Mouse (Mus musculus) midbrain, embryonic 13.5 days (tissue): ENCODE measurements around the gene Mras. TPM values are rescaled to one million over a fixed set of nuclear protein-coding genes. Genes with fewer than 3 reads are reported as not detected.

Source experiments
- ATAC-seq: fragments of 200-750 bp; cut with Nextera tagmentation; 2 replicates; pipeline ENCODE4 v1.8.0; 2017; ENCODE audit warnings: mild to moderate bottlenecking, moderate TSS enrichment, moderate library complexity
- H3K27ac ChIP-seq: fragments of 300-500 bp; sonication (generic); 2 replicates; pipeline ENCODE4 v1.5.1; 2015; ENCODE audit warnings: inconsistent platforms, mild to moderate bottlenecking, moderate library complexity
- H3K27me3 ChIP-seq: fragments of 300-500 bp; sonication (generic); 2 replicates; pipeline ENCODE4 v1.6.1; 2015; ENCODE audit warnings: mild to moderate bottlenecking, inconsistent platforms
- H3K36me3 ChIP-seq: fragments of 300-500 bp; sonication (generic); 2 replicates; pipeline ENCODE4 v1.6.1; 2015; ENCODE audit warnings: mild to moderate bottlenecking, inconsistent platforms
- H3K4me1 ChIP-seq: fragments of 300-500 bp; sonication (generic); replicated peaks from 2 replicates; pipeline ENCODE4 v1.6.1; 2015; ENCODE audit warnings: inconsistent platforms
- H3K4me2 ChIP-seq: fragments of 300-500 bp; sonication (generic); replicated peaks from 2 replicates; pipeline ENCODE4 v1.6.1; 2015; ENCODE audit warnings: moderate library complexity, mild to moderate bottlenecking, inconsistent platforms
- H3K4me3 ChIP-seq: fragments of 300-500 bp; sonication (generic); replicated peaks from 2 replicates; pipeline ENCODE4 v1.5.1; 2015; ENCODE audit warnings: mild to moderate bottlenecking, inconsistent platforms
- H3K9ac ChIP-seq: fragments of 300-500 bp; sonication (generic); replicated peaks from 2 replicates; pipeline ENCODE4 v1.6.1; 2015; ENCODE audit warnings: mild to moderate bottlenecking, inconsistent platforms
- H3K9me3 ChIP-seq: fragments of 300-500 bp; sonication (generic); 2 replicates; pipeline ENCODE4 v1.6.1; 2016; ENCODE audit warnings: mild to moderate bottlenecking, inconsistent platforms
- WGBS: fragments of 180-500 bp; shearing (Covaris S2); methylation state at CpG from one replicate; pipeline ENCODE4 v1.1.7; 2015; 5-methylcytosine and 5-hydroxymethylcytosine counted together
- polyA plus RNA-seq: library from polyadenylated mRNA; unstranded; fragments of >200 nt; fragmentation: Nextera tagmentation; extraction: Ambion mirVana; gene quantifications from 2 replicates; pipeline ENCODE4 v1.2.1, GENCODE M21; 2015

The Mras gene
- polyA plus RNA-seq, 1 experiment from 2014 or later, result 43.8 TPM

DNA sequence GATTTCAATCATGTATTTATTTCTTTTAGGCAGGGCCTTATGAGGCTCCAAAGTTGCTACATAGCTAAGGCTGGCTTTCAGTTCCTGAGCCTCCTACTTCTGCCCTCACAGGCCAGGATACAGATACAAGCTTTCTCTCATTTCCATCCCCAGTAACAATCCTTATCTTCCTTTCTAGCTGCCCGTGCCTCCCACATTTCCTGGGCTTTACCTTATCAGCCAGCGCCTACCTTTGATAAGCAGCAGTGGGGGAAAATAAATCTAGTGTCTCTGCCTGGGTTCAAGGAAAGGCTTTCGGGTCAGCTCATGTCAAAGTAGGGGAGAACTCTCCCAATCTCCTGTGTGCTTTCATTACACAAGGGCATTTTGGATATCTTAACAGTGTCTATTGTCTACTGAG lies 95.6 kb downstream of the Mras start:
- no peak overlapping the region for H3K4me3 ChIP-seq
- H3K27me3 ChIP-seq, result no peaks in the 10 kb centered on the region
- no peak for ATAC-seq
- WGBS, result 87% methylated on average over 3 of the region's 3 CpGs
- no peak overlapping the region for H3K9ac ChIP-seq
- no peak overlapping the region for H3K4me2 ChIP-seq
- H3K9me3 ChIP-seq, result no peaks in the 10 kb centered on the region
- no peak overlapping the region for H3K27ac ChIP-seq
- peaks cover 4% of the 10 kb centered on the region; the same call in 1 of the 2 replicates for H3K4me1 ChIP-seq
- no peaks in the 10 kb centered on the region for H3K36me3 ChIP-seq

GRCm38 (mm10) chr9:99340126-99340525 lies 97.1 kb downstream of the Mras start:
- no peak overlapping the region for H3K27ac ChIP-seq
- no peaks in the 10 kb centered on the region for H3K36me3 ChIP-seq
- peaks cover under 1% of the 10 kb centered on the region; the same call in 1 of the 2 replicates for H3K4me1 ChIP-seq
- H3K9ac ChIP-seq, result no peak overlapping the region
- H3K27me3 ChIP-seq, result no peaks in the 10 kb centered on the region
- H3K4me3 ChIP-seq, result no peak overlapping the region
- H3K9me3 ChIP-seq, result no peaks in the 10 kb centered on the region
- no peak overlapping the region for H3K4me2 ChIP-seq
- 77% methylated on average over 12 of the region's 12 CpGs for WGBS
- ATAC-seq, result no peak

DNA sequence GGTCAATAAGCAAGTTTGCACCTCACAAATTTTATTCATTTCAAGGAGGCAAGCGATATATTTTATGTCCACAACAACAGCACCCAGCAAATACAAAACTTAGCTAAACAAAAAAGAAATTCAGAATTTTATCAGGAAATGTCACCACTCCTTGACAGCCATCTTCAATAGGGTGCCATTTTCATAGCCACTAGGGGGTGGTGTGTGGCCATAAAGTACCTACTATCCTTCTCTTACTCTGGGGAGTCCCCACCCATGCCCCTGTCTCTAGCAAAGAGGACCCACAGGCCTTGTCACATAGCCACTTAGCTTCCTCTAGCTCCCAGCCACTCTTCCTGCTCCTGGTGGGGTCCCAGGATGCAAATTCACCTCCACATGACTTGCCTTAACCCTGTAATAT lies 98.0 kb downstream of the Mras start:
- 88% methylated on average over 1 of the region's 1 CpGs for WGBS
- no peaks in the 10 kb centered on the region for H3K36me3 ChIP-seq
- no peak overlapping the region for H3K4me2 ChIP-seq
- no peak for ATAC-seq
- H3K27ac ChIP-seq, result no peak overlapping the region
- no peaks in the 10 kb centered on the region for H3K4me1 ChIP-seq
- no peaks in the 10 kb centered on the region for H3K9me3 ChIP-seq
- H3K4me3 ChIP-seq, result no peak overlapping the region
- no peaks in the 10 kb centered on the region for H3K27me3 ChIP-seq
- no peak overlapping the region for H3K9ac ChIP-seq

GRCm38 (mm10) chr9:99338293-99338692 lies 98.9 kb downstream of the Mras start:
- no peak overlapping the region for H3K9ac ChIP-seq
- H3K4me1 ChIP-seq, result no peaks in the 10 kb centered on the region
- no peaks in the 10 kb centered on the region for H3K36me3 ChIP-seq
- H3K4me2 ChIP-seq, result no peak overlapping the region
- WGBS, result 100% methylated on average over 1 of the region's 1 CpGs
- H3K27me3 ChIP-seq, result no peaks in the 10 kb centered on the region
- no peak overlapping the region for H3K27ac ChIP-seq
- H3K9me3 ChIP-seq, result no peaks in the 10 kb centered on the region
- no peak for ATAC-seq
- no peak overlapping the region for H3K4me3 ChIP-seq

DNA sequence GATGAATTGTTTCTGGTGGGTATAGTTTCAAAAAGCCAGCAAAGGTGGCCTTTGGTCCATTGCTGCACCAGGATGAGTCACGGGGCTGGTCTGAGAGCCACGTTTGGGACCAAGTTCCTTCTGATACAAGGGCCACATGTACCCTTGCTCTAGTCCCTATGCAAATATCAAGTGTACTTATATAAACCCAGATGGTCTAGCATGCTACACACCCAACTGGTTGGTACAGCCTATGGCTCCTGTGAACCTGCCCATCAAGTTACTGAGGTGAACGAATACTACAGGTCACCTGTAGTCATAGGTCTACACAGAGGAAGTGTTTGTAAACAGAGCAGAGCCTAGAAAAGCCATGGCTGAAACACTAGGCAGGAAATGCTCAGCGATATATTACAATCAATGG lies 100.6 kb downstream of the Mras start:
- H3K27me3 ChIP-seq, result no peaks in the 10 kb centered on the region
- no peaks in the 10 kb centered on the region for H3K4me1 ChIP-seq
- H3K36me3 ChIP-seq, result no peaks in the 10 kb centered on the region
- no peak overlapping the region for H3K4me2 ChIP-seq
- WGBS, result 94% methylated on average over 4 of the region's 4 CpGs
- H3K9me3 ChIP-seq, result no peaks in the 10 kb centered on the region
- ATAC-seq, result no peak
- H3K9ac ChIP-seq, result no peak overlapping the region
- no peak overlapping the region for H3K4me3 ChIP-seq
- no peak overlapping the region for H3K27ac ChIP-seq

Other genes starting within 250 kb of the Mras start
- not detected in 2 replicates for gene Faiml, start 200.1 kb downstream of the Mras start, polyA plus RNA-seq
- 79.4 and 80.2 TPM in 2 replicates for gene Cep70, start 194.0 kb downstream of the Mras start, polyA plus RNA-seq
- 0.30 and 0.46 TPM in 2 replicates for gene Esyt3, start 78.8 kb downstream of the Mras start, polyA plus RNA-seq
- 0.55 TPM in 1 of 2 replicates, not detected in the other for gene Nme9, start 14.1 kb upstream of the Mras start, polyA plus RNA-seq
- 61.8 and 68.2 TPM in 2 replicates for gene Armc8, start 131.5 kb upstream of the Mras start, polyA plus RNA-seq
- gene Dbr1, start 138.4 kb upstream of the Mras start, polyA plus RNA-seq, result 29.1 and 32.1 TPM in 2 replicates
- not detected in 2 replicates for gene A4gnt, start 175.1 kb upstream of the Mras start, polyA plus RNA-seq
- 11.1 and 12.8 TPM in 2 replicates for gene Dzip1l, start 192.1 kb upstream of the Mras start, polyA plus RNA-seq